13 mouse cellular contexts compared by ENCODE assay signal in the genomic region with DNA sequence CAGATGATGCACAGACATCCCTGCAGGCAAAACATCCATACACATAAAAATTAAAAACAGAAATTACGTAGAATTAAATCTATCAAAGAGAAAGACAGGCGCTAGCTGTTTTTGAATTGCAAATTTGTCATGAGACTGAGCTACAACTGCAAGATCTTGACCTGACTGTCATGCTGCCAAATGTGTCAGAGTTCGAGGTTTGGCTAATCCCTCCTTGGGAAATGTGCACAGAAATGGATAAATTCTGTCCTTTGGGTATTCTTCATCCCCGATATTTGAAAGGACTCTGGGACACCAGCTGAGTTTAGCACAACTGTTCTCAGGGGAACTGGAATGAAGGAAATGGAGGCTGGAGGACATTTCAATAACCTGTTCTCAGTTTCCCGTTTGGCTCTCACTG. TPM values are rescaled to one million over a fixed set of nuclear protein-coding genes. Genes with fewer than 3 reads are reported as not detected.
DNase-seq lines count a peak whose midpoint lies in the region; TF ChIP-seq lines count a peak whose summit lies in the region.
"Had no signal": no experiment of that assay in that cellular context is flagged by ENCODE, and none has a peak within 500 bp of the region (broad histone marks: within the 10 kb centered on the region; RNA-seq: fewer than 3 reads in every experiment).

No protein-coding gene starts in this region.

- H3K27me3 ChIP-seq in small intestine, adult 2 months (ENCODE audit: control insufficient read depth, insufficient read depth, low read length), result no peaks in the 10 kb centered on the region
- H3K27me3 ChIP-seq: limb, embryonic 12.5 days had no signal

- 80% methylated on average over 5 of the region's 5 CpGs for WGBS in small intestine, adult 2 months

- no peak for TF ChIP-seq POLR2A in small intestine, adult 2 months (IDR thresholded peaks at IDR 0.05; ENCODE audit: low read depth, low read length)

- no peaks in the 10 kb centered on the region for H3K36me3 ChIP-seq in small intestine, adult 2 months (ENCODE audit: control insufficient read depth, insufficient read depth, low read length)
- H3K36me3 ChIP-seq: embryonic facial prominence, embryonic 10.5 days; forebrain, embryonic 10.5 days; limb, embryonic 12.5 days had no signal

- H3K4me3 ChIP-seq in small intestine, adult 2 months (ENCODE audit: low read depth, low read length), result no peak overlapping the region
- H3K4me3 ChIP-seq: embryonic facial prominence, embryonic 10.5 days; forebrain, embryonic 10.5 days; limb, embryonic 12.5 days had no signal

- intact Hi-C loops in heart, postnatal 10 days (cut with DNase I), result no loop called here

- peak overlapping the region; percentile 50 for H3K27ac ChIP-seq in small intestine, adult 2 months (ENCODE audit: insufficient read depth, low read depth, low read length)
- H3K27ac ChIP-seq: embryonic facial prominence, embryonic 10.5 days; forebrain, embryonic 10.5 days; limb, embryonic 12.5 days had no signal

- peaks cover 5% of the 10 kb centered on the region; the same call in 1 of the 2 replicates for H3K4me1 ChIP-seq in small intestine, adult 2 months (ENCODE audit: control insufficient read depth, insufficient read depth, insufficient read length, low read length)

- no peak for TF ChIP-seq CTCF in small intestine, adult 2 months (IDR thresholded peaks at IDR 0.05; ENCODE audit: extremely low read depth, insufficient read length, insufficient replicate concordance, low read depth, low read length)

- DNase-seq in adrenal gland, postnatal 10 days, result peak; percentile 68
- no peak for DNase-seq in adrenal gland, adult 18-20 months (ENCODE audit: low spot score in 2 of 2)
- DNase-seq in kidney, adult 8-10 months, result peak; percentile 50 to 71
- no peak for DNase-seq in kidney, adult 11 months
- peak; percentile 44 to 60 for DNase-seq in heart, postnatal 10 days
- no peak for DNase-seq in frontal cortex, postnatal 14 days (ENCODE audit: low spot score in 2 of 2)
- DNase-seq in spleen, postnatal 4 days (ENCODE audit: low spot score in 2 of 2), result no peak
- DNase-seq: cerebellum, postnatal 14 days; layer of hippocampus, postnatal 36 days had no signal

RNA-seq across cellular contexts. Expression of a gene that starts 41.7 kb away (rescaled TPM):
- total RNA-seq in adrenal gland, postnatal 10 days (2021), result 10 to 100 TPM; 11.3 to 12.8 TPM
- 1 to 10 TPM; 5.8 to 9.1 TPM for total RNA-seq in adrenal gland, adult 18-20 months (2021)
- total RNA-seq in heart, postnatal 10 days (2021), result 10 to 100 TPM in 1 of 2 experiments, 1 to 10 TPM in 1; 9.3 to 12.8 TPM
- polyA plus RNA-seq in small intestine, adult 2 months (2012; rRNA removed), result 2.2 and 3.8 TPM in 2 replicates

Comparison
In these comparisons a context has a peak if more than half of its experiments do, and no peak if none do; other contexts are left out.
1. DNase-seq: peak in adrenal gland, postnatal 10 days (single experiment), kidney, adult 8-10 months (2 of 2) and heart, postnatal 10 days (2 of 2); none in adrenal gland, adult 18-20 months (0 of 2), kidney, adult 11 months (single experiment), frontal cortex, postnatal 14 days (0 of 2) and spleen, postnatal 4 days (0 of 2).